Comparison of ENCODE assay signal across 9 mouse cellular contexts in the genomic region with DNA sequence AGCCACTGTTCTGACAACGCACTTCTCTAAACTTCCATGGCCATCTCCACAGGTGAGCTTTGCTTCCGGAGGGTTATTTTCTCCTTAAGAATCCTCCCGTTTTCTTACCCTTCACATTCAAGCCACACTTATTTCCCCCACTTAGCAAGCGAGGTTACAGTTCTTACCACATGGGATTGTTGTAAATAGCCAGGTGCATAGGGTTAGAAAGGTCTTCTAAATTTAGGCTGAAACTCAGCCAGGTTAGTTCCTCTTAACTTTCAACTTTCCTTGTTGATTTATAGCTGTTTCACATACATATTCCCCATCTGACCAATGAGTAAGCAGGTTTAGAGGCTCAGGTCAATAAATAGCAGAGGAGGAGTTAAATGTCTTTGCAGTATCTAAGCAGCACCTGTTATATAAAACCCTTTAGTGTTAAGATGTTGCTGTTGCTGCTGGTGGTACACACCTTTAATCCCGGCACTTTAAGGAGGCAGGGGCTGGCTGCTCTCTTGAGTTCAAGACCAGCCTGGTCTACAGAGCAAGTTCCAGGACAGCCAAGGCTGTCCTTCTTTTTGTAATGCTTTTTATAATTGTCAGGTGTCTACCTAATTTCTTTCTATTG. TPM values are rescaled to one million over a fixed set of nuclear protein-coding genes. Genes with fewer than 3 reads are reported as not detected.
A peak's percentile ranks its signal among the peaks of the same experiment; 100 is the strongest.
DNase-seq lines count a peak whose midpoint lies in the region; ATAC-seq and TF ChIP-seq lines count a peak whose summit lies in the region.
"Had no signal": no experiment of that assay in that cellular context is flagged by ENCODE, and none has a peak within 500 bp of the region (broad histone marks: within the 10 kb centered on the region; RNA-seq: fewer than 3 reads in every experiment).

No protein-coding gene starts in this region.

- no peak for TF ChIP-seq EP300 in liver, embryonic 14.5 days (IDR thresholded peaks at IDR 0.05; ENCODE audit: low read depth)

- no peak for TF ChIP-seq CTCF in E14TG2a.4 (conservative IDR thresholded peaks at IDR 0.05; ENCODE audit: low read length)
- TF ChIP-seq CTCF in liver, embryonic 14.5 days (IDR thresholded peaks at IDR 0.05; ENCODE audit: low read depth), result no peak

- H3K4me3 ChIP-seq in heart, embryonic 10.5 days, result peak overlapping the region; percentile 91
- peak overlapping the region; percentile 93 for H3K4me3 ChIP-seq in E14TG2a.4 (replicated peaks; ENCODE audit: low read length)
- peak overlapping the region; percentile 73 for H3K4me3 ChIP-seq in forebrain, embryonic 14.5 days (ENCODE audit: low read depth, low read length)
- peak overlapping the region; percentile 79 to 99 for H3K4me3 ChIP-seq in liver, embryonic 14.5 days (ENCODE audit: insufficient read depth in 1 of 2, low read depth in 2 of 2, low read length in 2 of 2)

- no peaks in the 10 kb centered on the region for H3K27me3 ChIP-seq in heart, embryonic 10.5 days (ENCODE audit: insufficient read depth, poor library complexity, severe bottlenecking)
- no peaks in the 10 kb centered on the region for H3K27me3 ChIP-seq in E14TG2a.4 (ENCODE audit: insufficient read depth, low read length)
- no peaks in the 10 kb centered on the region for H3K27me3 ChIP-seq in forebrain, embryonic 14.5 days (replicated peaks; ENCODE audit: control insufficient read depth, insufficient read depth, low read length)
- no peaks in the 10 kb centered on the region for H3K27me3 ChIP-seq in liver, embryonic 14.5 days (ENCODE audit: control insufficient read depth, insufficient read depth, low read length)

- peaks cover 13% of the 10 kb centered on the region for H3K4me1 ChIP-seq in heart, embryonic 10.5 days
- H3K4me1 ChIP-seq in E14TG2a.4 (replicated peaks; ENCODE audit: low read depth, low read length), result peaks cover 13% of the 10 kb centered on the region
- peaks cover 7% of the 10 kb centered on the region for H3K4me1 ChIP-seq in forebrain, embryonic 14.5 days (ENCODE audit: control insufficient read depth, insufficient read depth, low read length)
- H3K4me1 ChIP-seq in liver, embryonic 14.5 days (replicated peaks; ENCODE audit: control insufficient read depth in 2 of 2, insufficient read depth in 2 of 2, low read length in 1 of 2), result peaks cover 6 to 8% of the 10 kb centered on the region in 2 experiments

- H3K9me3 ChIP-seq in heart, embryonic 10.5 days, result no peaks in the 10 kb centered on the region
- no peaks in the 10 kb centered on the region for H3K9me3 ChIP-seq in E14TG2a.4 (ENCODE audit: low read length)
- H3K9me3 ChIP-seq in forebrain, embryonic 14.5 days (replicated peaks; ENCODE audit: control insufficient read depth, low read length), result no peaks in the 10 kb centered on the region
- no peaks in the 10 kb centered on the region for H3K9me3 ChIP-seq in liver, embryonic 14.5 days (ENCODE audit: control insufficient read depth, low read length)

- H3K9ac ChIP-seq in forebrain, embryonic 14.5 days (ENCODE audit: low read length), result peak overlapping the region; percentile 81
- peak overlapping the region; percentile 75 for H3K9ac ChIP-seq in liver, embryonic 14.5 days (replicated peaks)

- ATAC-seq in forebrain, embryonic 14.5 days, result no peak
- ATAC-seq in liver, embryonic 14.5 days (ENCODE audit: insufficient read depth), result no peak

- WGBS in heart, embryonic 10.5 days, result 25% methylated on average over 5 of the region's 5 CpGs
- 22% methylated on average over 5 of the region's 5 CpGs for WGBS in forebrain, embryonic 14.5 days
- WGBS in liver, embryonic 14.5 days (ENCODE audit: insufficient replicate concordance), result 20% methylated on average over 5 of the region's 5 CpGs

- peak overlapping the region; percentile 63 for H3K4me2 ChIP-seq in forebrain, embryonic 14.5 days (ENCODE audit: low read length)
- H3K4me2 ChIP-seq in liver, embryonic 14.5 days (ENCODE audit: low read depth), result peak overlapping the region; percentile 81

- no peak overlapping the region for H3K27ac ChIP-seq in heart, embryonic 10.5 days
- no peak overlapping the region for H3K27ac ChIP-seq in forebrain, embryonic 14.5 days (ENCODE audit: low read depth, low read length)
- peak overlapping the region; percentile 61 for H3K27ac ChIP-seq in liver, embryonic 14.5 days

- H3K36me3 ChIP-seq in heart, embryonic 10.5 days, result peaks cover 12% of the 10 kb centered on the region; the same call in 1 of the 2 replicates
- peaks cover 28% of the 10 kb centered on the region for H3K36me3 ChIP-seq in E14TG2a.4 (ENCODE audit: insufficient read depth, low read length)
- peaks cover 19% of the 10 kb centered on the region for H3K36me3 ChIP-seq in forebrain, embryonic 14.5 days (ENCODE audit: control insufficient read depth, insufficient read depth, low read length)
- peaks cover 7% of the 10 kb centered on the region; the same call in 1 of the 2 replicates for H3K36me3 ChIP-seq in liver, embryonic 14.5 days (replicated peaks; ENCODE audit: control insufficient read depth, insufficient read depth, low read depth)

- DNase-seq in heart, embryonic 10.5 days (ENCODE audit: low spot score), result no peak
- DNase-seq in heart, adult 8-10 months (ENCODE audit: low spot score), result no peak
- no peak for DNase-seq in forebrain, embryonic 14.5 days (ENCODE audit: low spot score)
- peak in 1 of 3 experiments; percentile 16 for DNase-seq in liver, embryonic 14.5 days (ENCODE audit: low read depth in 3 of 3, low spot score in 3 of 3)
- no peak for DNase-seq in spleen, postnatal 10 days (ENCODE audit: low spot score in 2 of 2)
- no peak for DNase-seq in left cerebral cortex, postnatal 25 days (ENCODE audit: low spot score in 2 of 2)
- no peak for DNase-seq in adrenal gland, adult 2 months

- intact Hi-C loops in left cerebral cortex, postnatal 25 days (cut with DNase I), result no loop called here

RNA-seq across cellular contexts. Expression of a gene that starts 1.0 kb away (rescaled TPM):
- polyA plus RNA-seq in heart, embryonic 10.5 days (2016; fragmentation: Nextera tagmentation; extraction: Ambion mirVana), result 33.3 and 35.3 TPM in 2 replicates
- total RNA-seq in heart, adult 8-10 months (2022), result 10 to 100 TPM; 27.6 to 30.7 (median 29.5) TPM
- polyA plus RNA-seq in forebrain, embryonic 14.5 days (2014; fragmentation: Nextera tagmentation; extraction: Ambion mirVana), result 79.4 and 82.4 TPM in 2 replicates
- 26.9 and 38.1 TPM in 2 replicates for polyA plus RNA-seq in liver, embryonic 14.5 days (2012; rRNA removed)
- polyA plus RNA-seq in liver, embryonic 14.5 days (2014; fragmentation: Nextera tagmentation; extraction: Ambion mirVana), result 45.1 and 46.4 TPM in 2 replicates
- total RNA-seq in left cerebral cortex, postnatal 25 days (2021), result 10 to 100 TPM; 54.9 to 56.9 TPM
- total RNA-seq in adrenal gland, adult 2 months (2021), result 10 to 100 TPM; 43.7 to 44.8 TPM
- polyA plus RNA-seq in adrenal gland, adult 2 months (2012; rRNA removed), result 9.7 and 13.7 TPM in 2 replicates

RNA-seq across cellular contexts. Expression of a gene that starts 27.7 kb away (rescaled TPM):
- 19.1 and 21.1 TPM in 2 replicates for polyA plus RNA-seq in heart, embryonic 10.5 days (2016; fragmentation: Nextera tagmentation; extraction: Ambion mirVana)
- under 1 TPM in 1 of 4 experiments, not detected in 3; 0.63 TPM for total RNA-seq in heart, adult 8-10 months (2022)
- 0.13 and 0.32 TPM in 2 replicates for polyA plus RNA-seq in forebrain, embryonic 14.5 days (2014; fragmentation: Nextera tagmentation; extraction: Ambion mirVana)
- 149 and 162 TPM in 2 replicates for polyA plus RNA-seq in liver, embryonic 14.5 days (2012; rRNA removed)
- 129 and 131 TPM in 2 replicates for polyA plus RNA-seq in liver, embryonic 14.5 days (2014; fragmentation: Nextera tagmentation; extraction: Ambion mirVana)
- not detected for total RNA-seq in left cerebral cortex, postnatal 25 days (2021)
- under 1 TPM in 1 of 2 experiments, not detected in 1; 0.17 TPM for total RNA-seq in adrenal gland, adult 2 months (2021)
- polyA plus RNA-seq in adrenal gland, adult 2 months (2012; rRNA removed), result not detected in 2 replicates
- total RNA-seq: gastrocnemius, adult 8-10 months had no signal

RNA-seq across cellular contexts. Expression of a gene that starts 32.4 kb away (rescaled TPM):
- 3.3 and 3.4 TPM in 2 replicates for polyA plus RNA-seq in heart, embryonic 10.5 days (2016; fragmentation: Nextera tagmentation; extraction: Ambion mirVana)
- 1 to 10 TPM; 3.7 to 4.7 (median 4.0) TPM for total RNA-seq in heart, adult 8-10 months (2022)
- polyA plus RNA-seq in forebrain, embryonic 14.5 days (2014; fragmentation: Nextera tagmentation; extraction: Ambion mirVana), result 7.9 and 9.1 TPM in 2 replicates
- polyA plus RNA-seq in liver, embryonic 14.5 days (2012; rRNA removed), result 1.6 and 1.8 TPM in 2 replicates
- polyA plus RNA-seq in liver, embryonic 14.5 days (2014; fragmentation: Nextera tagmentation; extraction: Ambion mirVana), result 3.0 and 3.5 TPM in 2 replicates
- 10 to 100 TPM; 24.7 to 27.3 TPM for total RNA-seq in left cerebral cortex, postnatal 25 days (2021)
- 10 to 100 TPM; 11.9 to 28.5 TPM for total RNA-seq in adrenal gland, adult 2 months (2021)
- polyA plus RNA-seq in adrenal gland, adult 2 months (2012; rRNA removed), result 9.2 and 13.4 TPM in 2 replicates

RNA-seq across cellular contexts. Expression of a gene that starts 38.7 kb away (rescaled TPM):
- 22.6 and 22.7 TPM in 2 replicates for polyA plus RNA-seq in heart, embryonic 10.5 days (2016; fragmentation: Nextera tagmentation; extraction: Ambion mirVana)
- total RNA-seq in heart, adult 8-10 months (2022), result 10 to 100 TPM; 21.2 to 25.4 (median 24.0) TPM
- polyA plus RNA-seq in forebrain, embryonic 14.5 days (2014; fragmentation: Nextera tagmentation; extraction: Ambion mirVana), result 23.8 and 32.8 TPM in 2 replicates
- 5.1 and 6.0 TPM in 2 replicates for polyA plus RNA-seq in liver, embryonic 14.5 days (2012; rRNA removed)
- polyA plus RNA-seq in liver, embryonic 14.5 days (2014; fragmentation: Nextera tagmentation; extraction: Ambion mirVana), result 9.3 and 10.2 TPM in 2 replicates
- total RNA-seq in left cerebral cortex, postnatal 25 days (2021), result 10 to 100 TPM; 39.3 to 43.0 TPM
- 10 to 100 TPM; 31.5 to 32.8 TPM for total RNA-seq in adrenal gland, adult 2 months (2021)
- polyA plus RNA-seq in adrenal gland, adult 2 months (2012; rRNA removed), result 23.7 and 30.3 TPM in 2 replicates

Comparison
In these comparisons a context has a peak if more than half of its experiments do, and no peak if none do; other contexts are left out.
1. RNA of a gene that starts 27.7 kb away (polyA plus RNA-seq): 129 to 162 TPM in liver, embryonic 14.5 days and 19.1 to 21.1 TPM in heart, embryonic 10.5 days; 0.13 to 0.32 TPM in forebrain, embryonic 14.5 days and not detected in adrenal gland, adult 2 months; every median in the first group is over 10 times any median in the second.
2. Peak in every context shown above with its lines, with median percentiles within 50 percentile points of each other: H3K4me3 ChIP-seq.